Mouse (Mus musculus) liver, adult 2 months (tissue): ENCODE results near the gene Gm3285.

Source experiments
- CTCF ChIP-seq: fragments of 200-500 bp; IDR thresholded peaks from 2 replicates; pipeline ENCODE4 v1.5.1; 2011; ENCODE audit warnings: low read depth, low read length, control low read depth
- POLR2A ChIP-seq: fragments of 200-500 bp; IDR thresholded peaks from 2 replicates; pipeline ENCODE4 v1.6.1; 2011; ENCODE audit warnings: low read length, control low read depth; ENCODE audit not compliant: insufficient read depth; ENCODE audit errors: extremely low read depth

- TF ChIP-seq CTCF (no peak), POLR2A (no peak)
Observed at GRCm38 (mm10) chr10:77886007-77886747, 24.4 kb downstream of the Gm3285 start.
